Comparison of ENCODE assay signal across 17 mouse cellular contexts in genomic region chr9:34507164-34507563, GRCm38 (mm10). TPM values are rescaled to one million over a fixed set of nuclear protein-coding genes. Genes with fewer than 3 reads are reported as not detected.
DNase-seq lines count a peak whose midpoint lies in the region; ATAC-seq lines count a peak whose summit lies in the region.
"Had no signal": no experiment of that assay in that cellular context is flagged by ENCODE, and none has a peak within 500 bp of the region (broad histone marks: within the 10 kb centered on the region; RNA-seq: fewer than 3 reads in every experiment).

No protein-coding gene starts in this region.

- no peaks in the 10 kb centered on the region for H3K27me3 ChIP-seq in forebrain, embryonic 13.5 days
- no peaks in the 10 kb centered on the region for H3K27me3 ChIP-seq in forebrain, embryonic 12.5 days
- no peaks in the 10 kb centered on the region for H3K27me3 ChIP-seq in forebrain, embryonic 16.5 days (replicated peaks; ENCODE audit: control insufficient read depth, insufficient read depth, low read length)
- H3K27me3 ChIP-seq: embryonic facial prominence, embryonic 15.5 days; heart, embryonic 15.5 days had no signal

- peak; percentile 60 for DNase-seq in left cerebral cortex, postnatal 4 days
- DNase-seq in left cerebral cortex, postnatal 25 days (ENCODE audit: low spot score in 2 of 2) = no peak
- DNase-seq in layer of hippocampus, postnatal 10 days (ENCODE audit: low spot score in 2 of 2) = peak; percentile 19 to 54
- DNase-seq in gastrocnemius, adult 18-20 months (ENCODE audit: low spot score) = no peak
- DNase-seq: adrenal gland, postnatal 14 days; heart, adult 11 months; kidney, adult 18-20 months; kidney, postnatal 10 days; lung, adult 18-20 months; lung, postnatal 36 days had no signal

- peaks cover 18% of the 10 kb centered on the region for H3K4me1 ChIP-seq in forebrain, embryonic 13.5 days
- H3K4me1 ChIP-seq in forebrain, embryonic 12.5 days = peaks cover 10% of the 10 kb centered on the region; the same call in 1 of the 2 replicates
- H3K4me1 ChIP-seq in forebrain, embryonic 16.5 days (replicated peaks; ENCODE audit: control insufficient read depth, insufficient read depth, low read length) = peaks cover 26% of the 10 kb centered on the region
- H3K4me1 ChIP-seq: embryonic facial prominence, embryonic 15.5 days; heart, embryonic 15.5 days had no signal

- WGBS in forebrain, embryonic 13.5 days = 72% methylated on average over 2 of the region's 2 CpGs
- 84% methylated on average over 2 of the region's 2 CpGs for WGBS in forebrain, embryonic 12.5 days
- 36% methylated on average over 2 of the region's 2 CpGs for WGBS in forebrain, embryonic 16.5 days

- peak overlapping the region; percentile 31; the same call in 1 of the 2 replicates for H3K27ac ChIP-seq in forebrain, embryonic 13.5 days
- no peak overlapping the region for H3K27ac ChIP-seq in forebrain, embryonic 12.5 days
- peak overlapping the region; percentile 36; the same call in 1 of the 2 replicates for H3K27ac ChIP-seq in forebrain, embryonic 16.5 days (ENCODE audit: low read length)
- H3K27ac ChIP-seq: embryonic facial prominence, embryonic 15.5 days; heart, embryonic 15.5 days had no signal

- H3K9ac ChIP-seq in forebrain, embryonic 13.5 days = peak overlapping the region; percentile 21; the same call in 1 of the 2 replicates
- no peak overlapping the region for H3K9ac ChIP-seq in forebrain, embryonic 12.5 days
- no peak overlapping the region for H3K9ac ChIP-seq in forebrain, embryonic 16.5 days (replicated peaks; ENCODE audit: low read depth, low read length)
- H3K9ac ChIP-seq: embryonic facial prominence, embryonic 15.5 days; heart, embryonic 15.5 days had no signal

- H3K4me3 ChIP-seq in forebrain, embryonic 13.5 days = no peak overlapping the region
- no peak overlapping the region for H3K4me3 ChIP-seq in forebrain, embryonic 12.5 days (replicated peaks)
- H3K4me3 ChIP-seq in forebrain, embryonic 16.5 days (replicated peaks; ENCODE audit: low read length) = no peak overlapping the region
- H3K4me3 ChIP-seq: embryonic facial prominence, embryonic 15.5 days; heart, embryonic 15.5 days had no signal

- no peaks in the 10 kb centered on the region for H3K36me3 ChIP-seq in forebrain, embryonic 13.5 days (ENCODE audit: poor library complexity, severe bottlenecking)
- H3K36me3 ChIP-seq in forebrain, embryonic 12.5 days (replicated peaks) = no peaks in the 10 kb centered on the region
- H3K36me3 ChIP-seq in forebrain, embryonic 16.5 days (ENCODE audit: control insufficient read depth, insufficient read depth) = no peaks in the 10 kb centered on the region
- H3K36me3 ChIP-seq: embryonic facial prominence, embryonic 15.5 days; heart, embryonic 15.5 days had no signal

- H3K4me2 ChIP-seq in forebrain, embryonic 13.5 days = no peak overlapping the region
- no peak overlapping the region for H3K4me2 ChIP-seq in forebrain, embryonic 12.5 days
- H3K4me2 ChIP-seq in forebrain, embryonic 16.5 days (ENCODE audit: low read length) = no peak overlapping the region
- H3K4me2 ChIP-seq: embryonic facial prominence, embryonic 15.5 days; heart, embryonic 15.5 days had no signal

- no peaks in the 10 kb centered on the region for H3K9me3 ChIP-seq in forebrain, embryonic 13.5 days (replicated peaks)
- H3K9me3 ChIP-seq in forebrain, embryonic 12.5 days = no peaks in the 10 kb centered on the region
- no peaks in the 10 kb centered on the region for H3K9me3 ChIP-seq in forebrain, embryonic 16.5 days (ENCODE audit: control insufficient read depth, low read length)
- H3K9me3 ChIP-seq: embryonic facial prominence, embryonic 15.5 days; heart, embryonic 15.5 days had no signal

- ATAC-seq in forebrain, embryonic 13.5 days = peak; percentile 82
- no peak for ATAC-seq in forebrain, embryonic 12.5 days (ENCODE audit: low FRiP score)
- peak; percentile 83 for ATAC-seq in forebrain, embryonic 16.5 days
- ATAC-seq: activated CD4-positive, CD25-positive, alpha-beta regulatory T cell, adult 4 months had no signal

- intact Hi-C loops in left cerebral cortex, postnatal 4 days (cut with DNase I) = no loop called here
- intact Hi-C loops in left cerebral cortex, postnatal 25 days (cut with DNase I) = no loop called here

RNA-seq across cellular contexts. Expression of gene Kirrel3, which starts 21.5 kb away (rescaled TPM):
- polyA plus RNA-seq in forebrain, embryonic 13.5 days (2015; fragmentation: Nextera tagmentation; extraction: Ambion mirVana) = 17.1 and 23.2 TPM in 2 replicates
- polyA plus RNA-seq in forebrain, embryonic 12.5 days (2016; fragmentation: Nextera tagmentation; extraction: Ambion mirVana) = 10.3 and 11.4 TPM in 2 replicates
- 10 to 100 TPM; 59.8 to 65.9 TPM for total RNA-seq in left cerebral cortex, postnatal 4 days (2021)
- 10 to 100 TPM; 66.3 to 71.9 TPM for total RNA-seq in left cerebral cortex, postnatal 25 days (2021)
- 48.8 and 62.7 TPM in 2 replicates for polyA plus RNA-seq in forebrain, embryonic 16.5 days (2015; fragmentation: Nextera tagmentation; extraction: Ambion mirVana)
- 10 to 100 TPM; 46.5 to 47.1 TPM for total RNA-seq in layer of hippocampus, postnatal 10 days (2021)
- under 1 TPM; 0.43 to 0.73 TPM for total RNA-seq in gastrocnemius, adult 18-20 months (2021)
- polyA plus RNA-seq: activated CD4-positive, CD25-positive, alpha-beta regulatory T cell, adult 4 months; liver, adult 2 months had no signal

Comparison
In these comparisons a context has a peak if more than half of its experiments do, and no peak if none do; other contexts are left out.
1. DNase-seq: peak in left cerebral cortex, postnatal 4 days (single experiment) and layer of hippocampus, postnatal 10 days (2 of 2); none in left cerebral cortex, postnatal 25 days (0 of 2) and gastrocnemius, adult 18-20 months (single experiment).
2. RNA of gene Kirrel3, which starts 21.5 kb away (total RNA-seq): 66.3 to 71.9 TPM in left cerebral cortex, postnatal 25 days, 59.8 to 65.9 TPM in left cerebral cortex, postnatal 4 days and 46.5 to 47.1 TPM in layer of hippocampus, postnatal 10 days; 0.43 to 0.73 TPM in gastrocnemius, adult 18-20 months; every median in the first group is over 10 times any median in the second.